Mouse (Mus musculus) forebrain, embryonic 16.5 days (tissue): ENCODE measurements around the gene Frmd3. TPM values are rescaled to one million over a fixed set of nuclear protein-coding genes. Genes with fewer than 3 reads are reported as not detected.
"Not testable (repeated sequence)": the region's sequence is repeated elsewhere in the genome, so short reads cannot be mapped to it uniquely, and the experiment has no call there.

Experiments used
- ATAC-seq: fragments of 200-750 bp; cut with Nextera tagmentation; 2 replicates; pipeline ENCODE4 v1.8.0; 2017; ENCODE audit warnings: mild to moderate bottlenecking, moderate library complexity
- H3K27ac ChIP-seq: fragments of 300-500 bp; sonication (generic); 2 replicates; pipeline ENCODE4 v1.5.1; 2014; ENCODE audit warnings: low read length, control low read depth
- H3K27me3 ChIP-seq: fragments of 300-500 bp; sonication (generic); replicated peaks from 2 replicates; pipeline ENCODE4 v1.6.1; 2014; ENCODE audit warnings: low read length; ENCODE audit not compliant: control insufficient read depth, insufficient read depth
- H3K36me3 ChIP-seq: fragments of 300-500 bp; sonication (generic); 2 replicates; pipeline ENCODE4 v1.6.1; 2014; ENCODE audit not compliant: control insufficient read depth, insufficient read depth
- H3K4me1 ChIP-seq: fragments of 300-500 bp; sonication (generic); replicated peaks from 2 replicates; pipeline ENCODE4 v1.6.1; 2014; ENCODE audit warnings: low read length; ENCODE audit not compliant: control insufficient read depth, insufficient read depth
- H3K4me2 ChIP-seq: fragments of 300-500 bp; sonication (generic); 2 replicates; pipeline ENCODE4 v1.6.1; 2014; ENCODE audit warnings: mild to moderate bottlenecking, low read length, control low read depth
- H3K4me3 ChIP-seq: fragments of 300-500 bp; sonication (generic); replicated peaks from 2 replicates; pipeline ENCODE4 v1.5.1; 2014; ENCODE audit warnings: mild to moderate bottlenecking, low read length, control low read depth
- H3K9ac ChIP-seq: fragments of 300-500 bp; sonication (generic); replicated peaks from 2 replicates; pipeline ENCODE4 v1.6.1; 2014; ENCODE audit warnings: low read depth, low read length, control low read depth
- H3K9me3 ChIP-seq: fragments of 300-500 bp; sonication (generic); 2 replicates; pipeline ENCODE4 v1.6.1; 2016; ENCODE audit warnings: low read length; ENCODE audit not compliant: control insufficient read depth
- WGBS: fragments of 180-500 bp; shearing (Covaris S2); extraction: QIAGEN DNeasy Blood & Tissue Kit; methylation state at CpG from one replicate; pipeline ENCODE4 v1.1.7; 2014; 5-methylcytosine and 5-hydroxymethylcytosine counted together
- polyA plus RNA-seq: library from polyadenylated mRNA; unstranded; fragments of >200 nt; fragmentation: Nextera tagmentation; extraction: Ambion mirVana; gene quantifications from 2 replicates; pipeline ENCODE4 v1.2.1, GENCODE M21; 2015

Frmd3 gene
- polyA plus RNA-seq, 1 experiment from 2014 or later, result 30.2 TPM

DNA sequence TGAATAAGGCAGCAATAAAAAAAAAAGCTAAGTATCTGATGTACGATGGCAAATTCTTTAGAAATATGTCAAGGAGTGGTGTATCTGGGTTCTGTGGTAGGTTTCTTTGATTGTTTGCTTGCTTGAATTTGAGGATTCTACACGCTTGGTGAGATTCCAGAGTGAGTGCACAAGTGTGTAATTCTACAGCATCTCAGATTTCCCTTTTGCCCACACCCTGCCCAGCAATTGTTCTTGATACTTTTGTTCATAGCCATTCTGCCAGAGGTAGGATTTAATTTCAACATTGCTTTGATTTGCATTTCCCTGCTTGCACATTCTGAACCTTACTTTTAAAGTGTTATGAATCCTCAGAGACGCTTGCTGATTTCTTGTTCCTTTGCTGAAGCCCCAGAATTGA, 97.6 kb downstream of the Frmd3 start:
- H3K4me2 ChIP-seq, result no peak overlapping the region
- WGBS, result 92% methylated on average over 3 of the region's 3 CpGs
- H3K36me3 ChIP-seq, result no peaks in the 10 kb centered on the region
- H3K9me3 ChIP-seq, result no peaks in the 10 kb centered on the region
- H3K4me3 ChIP-seq, result no peak overlapping the region
- no peak overlapping the region for H3K9ac ChIP-seq
- no peak overlapping the region for H3K27ac ChIP-seq
- H3K27me3 ChIP-seq, result no peaks in the 10 kb centered on the region
- peaks cover 4% of the 10 kb centered on the region for H3K4me1 ChIP-seq
- ATAC-seq, result no peak

DNA sequence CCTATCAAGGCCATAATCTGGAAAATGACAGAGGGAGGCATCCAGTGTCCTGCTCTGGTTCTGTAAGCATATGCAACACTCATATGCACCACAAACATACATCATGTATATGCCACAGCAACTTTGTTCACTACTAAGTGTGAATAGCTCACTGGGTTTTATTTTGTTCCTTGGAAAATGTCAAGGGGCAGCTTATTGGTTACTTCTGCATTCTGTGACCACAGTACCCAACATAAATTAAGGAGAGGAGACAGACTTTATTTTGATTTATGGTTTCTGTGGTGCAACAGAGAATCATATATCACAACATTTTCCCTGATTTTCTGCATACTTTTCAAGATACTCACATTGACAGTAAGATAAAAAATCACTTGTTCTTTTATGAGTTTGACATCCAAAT, 178.3 kb downstream of the Frmd3 start:
- Histone ChIP-seq H3K27me3 (no peaks in the 10 kb centered on the region), H3K4me1 (no peaks in the 10 kb centered on the region), H3K9me3 (no peaks in the 10 kb centered on the region), H3K9ac (no peak overlapping the region), H3K4me2 (no peak overlapping the region), H3K4me3 (no peak overlapping the region), H3K36me3 (no peaks in the 10 kb centered on the region), H3K27ac (no peak overlapping the region)
- ATAC-seq, result no peak

DNA sequence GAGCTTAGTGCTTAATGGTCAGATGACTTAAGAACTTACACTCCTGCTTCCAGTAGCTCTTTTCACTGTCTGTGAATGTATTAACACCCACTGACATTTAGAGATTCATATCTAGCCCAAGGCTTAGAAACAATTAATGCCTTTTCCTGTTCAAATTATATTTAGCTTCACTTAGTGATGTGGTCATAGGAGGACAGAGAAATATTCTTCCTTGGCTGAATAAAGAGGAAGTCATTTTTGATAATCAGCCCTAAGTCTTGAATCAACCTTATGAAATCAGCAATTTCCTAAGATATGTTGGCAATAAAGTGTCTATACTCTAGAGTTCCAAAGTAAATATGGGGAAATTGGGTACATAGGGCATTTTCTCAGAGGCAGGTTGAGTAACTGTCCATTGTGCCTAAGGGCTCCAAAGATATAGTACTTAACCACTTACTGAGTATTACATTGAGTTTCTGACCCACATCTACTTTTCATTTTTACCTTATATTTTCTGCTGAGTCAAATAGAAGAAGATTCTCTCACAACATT, 188.1 kb downstream of the Frmd3 start:
- no peaks in the 10 kb centered on the region for H3K36me3 ChIP-seq
- no peak overlapping the region for H3K27ac ChIP-seq
- H3K9me3 ChIP-seq, result no peaks in the 10 kb centered on the region
- no peak overlapping the region for H3K9ac ChIP-seq
- no peak overlapping the region for H3K4me2 ChIP-seq
- no peaks in the 10 kb centered on the region for H3K4me1 ChIP-seq
- H3K27me3 ChIP-seq, result no peaks in the 10 kb centered on the region
- ATAC-seq, result no peak
- H3K4me3 ChIP-seq, result no peak overlapping the region

DNA sequence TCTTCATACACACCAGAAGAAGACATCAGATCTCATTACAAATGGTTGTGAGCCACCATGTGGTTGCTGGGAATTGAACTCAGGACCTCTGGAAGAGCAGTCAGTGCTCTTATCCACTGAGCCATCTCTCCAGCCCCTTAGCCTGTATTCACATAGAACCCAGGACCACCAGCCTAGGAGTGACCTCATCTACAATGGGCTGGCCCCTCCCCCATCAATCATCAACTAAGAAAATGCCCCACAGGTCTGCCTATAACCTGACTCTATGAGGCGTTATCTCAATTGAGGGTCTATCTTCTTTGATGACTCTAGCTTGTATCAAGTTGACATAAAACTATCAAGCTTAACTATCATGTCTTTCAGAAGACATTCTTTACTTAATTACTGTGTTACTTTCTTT, 208.5 kb downstream of the Frmd3 start:
- WGBS, result 90% methylated on average over 1 of the region's 1 CpGs
- H3K36me3 ChIP-seq, ATAC-seq: not testable (repeated sequence)

DNA sequence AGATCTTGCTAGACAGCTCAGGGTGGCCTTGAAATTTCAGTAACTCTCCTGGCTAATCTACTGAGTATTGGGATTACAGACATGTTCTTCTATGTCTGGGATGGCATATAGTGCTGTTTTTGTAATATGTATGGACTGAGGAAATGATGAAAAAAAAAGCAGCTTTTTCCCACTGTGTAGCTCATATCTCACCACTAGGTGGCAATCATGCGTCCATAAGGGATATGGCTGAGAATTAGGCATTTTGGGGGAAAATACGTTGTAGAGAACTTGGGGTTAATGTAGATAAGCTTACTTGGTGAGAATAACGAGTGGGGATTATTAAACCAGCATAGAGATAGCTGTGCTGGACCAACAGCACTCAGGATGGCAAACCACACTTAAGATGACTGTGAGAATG, 209.1 kb downstream of the Frmd3 start:
- no peak for ATAC-seq
- no peak overlapping the region for H3K4me3 ChIP-seq
- H3K9ac ChIP-seq, result no peak overlapping the region
- H3K4me2 ChIP-seq, result no peak overlapping the region
- no peaks in the 10 kb centered on the region for H3K36me3 ChIP-seq
- H3K27me3 ChIP-seq, result no peaks in the 10 kb centered on the region
- WGBS, result 25% methylated on average over 3 of the region's 3 CpGs
- no peak overlapping the region for H3K27ac ChIP-seq
- no peaks in the 10 kb centered on the region for H3K9me3 ChIP-seq
- no peaks in the 10 kb centered on the region for H3K4me1 ChIP-seq

More for the DNA sequence above, 208.5 kb downstream of the Frmd3 start:
- not testable (repeated sequence) for H3K4me1 ChIP-seq, H3K4me2 ChIP-seq, H3K27ac ChIP-seq, H3K27me3 ChIP-seq, H3K4me3 ChIP-seq, H3K9me3 ChIP-seq, H3K9ac ChIP-seq

DNA sequence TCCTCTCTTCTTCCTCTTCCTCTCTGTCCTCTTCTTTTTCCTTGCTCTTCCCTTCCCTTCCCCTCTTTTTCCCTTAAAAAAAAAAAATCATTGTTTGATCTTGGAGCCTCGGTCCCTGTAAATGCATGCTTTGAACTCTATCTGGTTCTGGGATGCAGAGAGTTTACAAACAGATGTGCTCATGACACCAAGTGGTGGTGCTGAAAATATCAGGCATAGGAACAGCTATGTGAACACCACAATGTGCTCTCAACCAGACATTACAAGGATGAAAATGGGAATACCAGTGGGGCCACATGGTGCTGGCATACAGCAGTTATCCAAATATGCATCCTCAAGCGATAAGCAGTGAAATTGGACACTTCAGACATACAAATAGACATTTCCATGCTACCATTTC, 211.0 kb downstream of the Frmd3 start:
- H3K9ac ChIP-seq, result no peak overlapping the region
- H3K27ac ChIP-seq, result no peak overlapping the region
- H3K4me3 ChIP-seq, result no peak overlapping the region
- no peaks in the 10 kb centered on the region for H3K36me3 ChIP-seq
- ATAC-seq, result no peak
- H3K9me3 ChIP-seq, result no peaks in the 10 kb centered on the region
- 72% methylated on average over 2 of the region's 2 CpGs for whole genome bisulfite sequencing
- H3K4me1 ChIP-seq, result no peaks in the 10 kb centered on the region
- no peaks in the 10 kb centered on the region for H3K27me3 ChIP-seq
- no peak overlapping the region for H3K4me2 ChIP-seq

DNA sequence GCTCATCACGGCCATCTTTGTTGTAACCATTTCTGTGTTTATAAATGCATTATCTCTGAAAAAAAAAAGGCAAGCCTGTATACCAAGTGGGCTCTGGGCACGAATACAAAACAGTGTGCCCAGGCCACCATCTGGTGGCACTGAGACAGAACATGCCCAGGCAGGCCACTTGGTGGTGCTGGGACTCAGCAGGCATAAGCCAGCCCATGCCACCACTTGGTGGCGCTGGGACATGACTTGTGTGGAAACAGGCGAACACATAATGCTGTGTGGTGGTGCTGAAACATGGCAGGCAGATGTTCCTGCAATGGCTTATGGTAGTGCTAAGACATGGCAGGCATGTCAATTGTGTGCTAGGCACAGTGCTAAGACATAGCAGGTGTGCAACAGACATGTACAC, 217.8 kb downstream of the Frmd3 start:
- 79% methylated on average over 4 of the region's 4 CpGs for WGBS
- Histone ChIP-seq H3K27ac (no peak overlapping the region), H3K4me2 (no peak overlapping the region), H3K27me3 (no peaks in the 10 kb centered on the region), H3K4me3 (no peak overlapping the region), H3K36me3 (no peaks in the 10 kb centered on the region), H3K4me1 (no peaks in the 10 kb centered on the region), H3K9ac (no peak overlapping the region), H3K9me3 (no peaks in the 10 kb centered on the region)
- peak; percentile 24; the same call in 1 of the 2 replicates for ATAC-seq

DNA sequence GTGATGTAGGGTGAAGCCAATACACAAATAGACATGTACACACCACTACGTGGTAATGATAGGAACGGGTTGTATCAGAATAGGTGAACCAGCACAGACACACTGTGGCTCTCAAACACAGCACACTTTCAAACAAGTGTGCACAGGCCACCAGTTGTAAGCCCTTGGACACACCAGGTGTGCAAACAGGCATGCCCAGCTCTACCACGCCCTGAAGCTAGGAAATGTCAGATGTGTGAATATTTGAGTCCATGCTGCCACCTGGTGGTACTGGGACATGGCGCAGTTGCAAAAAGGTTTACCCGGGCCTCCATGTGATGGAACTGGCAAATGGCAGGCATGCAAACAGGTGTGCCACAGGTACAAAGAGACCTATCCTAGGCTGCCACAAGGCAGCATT, 218.2 kb downstream of the Frmd3 start:
- Histone ChIP-seq H3K27me3 (no peaks in the 10 kb centered on the region), H3K36me3 (no peaks in the 10 kb centered on the region), H3K27ac (no peak overlapping the region), H3K9me3 (no peaks in the 10 kb centered on the region), H3K4me3 (no peak overlapping the region), H3K9ac (no peak overlapping the region), H3K4me2 (no peak overlapping the region), H3K4me1 (no peaks in the 10 kb centered on the region)
- no peak for ATAC-seq
- 66% methylated on average over 5 of the region's 5 CpGs for WGBS

DNA sequence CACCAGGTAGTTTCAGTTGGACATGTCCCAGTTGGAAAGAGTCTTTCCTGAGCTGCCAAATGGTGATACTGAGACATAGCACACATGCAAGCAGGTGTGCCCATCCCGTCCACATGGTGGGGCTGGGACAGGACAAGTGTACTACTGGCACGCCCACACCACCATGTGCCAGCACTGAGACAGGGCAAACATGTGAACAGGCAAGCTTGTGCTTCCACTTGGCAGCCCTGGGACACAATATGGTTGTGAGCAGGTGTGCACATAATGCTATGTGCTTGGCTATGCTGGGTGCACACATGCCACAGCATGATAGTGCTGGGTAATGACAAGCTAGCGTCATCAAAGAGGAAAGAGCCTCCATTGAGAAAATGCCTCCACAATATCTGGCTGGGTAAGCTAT, 220.3 kb downstream of the Frmd3 start:
- Histone ChIP-seq H3K27ac (no peak overlapping the region), H3K4me2 (no peak overlapping the region), H3K9me3 (no peaks in the 10 kb centered on the region), H3K4me1 (no peaks in the 10 kb centered on the region), H3K27me3 (no peaks in the 10 kb centered on the region), H3K36me3 (no peaks in the 10 kb centered on the region), H3K4me3 (no peak overlapping the region), H3K9ac (no peak overlapping the region)
- peak; percentile 90 for ATAC-seq
- WGBS, result 82% methylated on average over 3 of the region's 3 CpGs

DNA sequence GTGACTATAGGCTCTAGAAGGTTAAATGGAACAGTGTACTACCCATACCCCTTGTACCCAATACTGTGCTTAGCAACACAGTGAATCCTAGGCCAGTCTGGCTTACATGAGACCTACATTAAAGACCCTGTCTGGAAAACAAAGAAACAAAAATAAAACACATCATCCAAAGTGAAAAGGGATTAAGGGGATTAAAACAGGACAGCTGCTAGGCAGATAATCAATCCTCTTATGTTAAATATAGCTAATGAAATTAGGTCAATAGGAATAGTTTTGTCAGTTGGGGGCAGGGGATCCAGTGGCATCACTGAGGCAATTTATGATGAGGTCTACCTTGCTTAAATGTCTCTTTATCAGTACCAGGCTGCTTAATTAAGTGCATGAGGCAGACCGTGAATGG, 228.9 kb downstream of the Frmd3 start, which contains the start of gene Kdm4c:
Gene Kdm4c (plus strand): TSS at position 322 of the 400 bp plus-strand sequence.
- H3K27me3 ChIP-seq, result no peaks in the 10 kb centered on the region
- H3K4me1 ChIP-seq, result no peaks in the 10 kb centered on the region
- H3K4me3 ChIP-seq, result no peak within 1 kb of the TSS
- no peak within 1 kb of the TSS for H3K4me2 ChIP-seq
- H3K9me3 ChIP-seq, result no peaks in the 10 kb centered on the region
- H3K27ac ChIP-seq, result no peak within 1 kb of the TSS
- no peak within 1 kb of the TSS for H3K9ac ChIP-seq
- ATAC-seq, result no peak
- 53% methylated on average over 1 of the region's 1 CpGs for WGBS
- no peaks in the 10 kb centered on the region for H3K36me3 ChIP-seq
